Mouse (Mus musculus): ENCODE data around the gene Olfr1310. TPM values are rescaled to one million over a fixed set of nuclear protein-coding genes. Genes with fewer than 3 reads are reported as not detected.

Olfr1310 gene
- not detected for total RNA-seq (2023)

DNA sequence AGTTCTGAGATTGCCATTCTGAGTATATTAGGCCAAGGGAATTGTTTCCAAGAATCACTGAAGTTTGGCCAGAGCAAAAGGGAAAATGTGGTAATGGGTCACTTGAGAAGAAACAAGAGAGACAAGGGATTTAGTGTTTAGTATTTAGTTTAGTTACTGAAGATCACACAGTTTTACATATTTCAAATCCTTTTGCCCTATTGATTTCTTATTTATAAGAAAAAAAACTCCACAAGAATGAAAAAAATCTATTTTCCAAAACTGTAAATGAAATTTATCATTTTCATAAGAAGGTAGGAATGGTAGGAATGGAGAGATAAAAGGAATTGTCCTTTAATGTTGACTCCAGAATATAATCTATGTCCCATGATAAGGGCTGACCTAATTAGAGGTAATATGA, at the start of gene Olfr1310:
Gene Olfr1310, minus strand, starts transcription at position 101 of the 400 bp plus-strand sequence.

GRCm38 (mm10) chr2:112050138-112050537, 37.6 kb upstream of the Olfr1310 start, which contains the start of gene Olfr1312:
Gene Olfr1312 (minus strand): TSS chr2:112050238.

DNA sequence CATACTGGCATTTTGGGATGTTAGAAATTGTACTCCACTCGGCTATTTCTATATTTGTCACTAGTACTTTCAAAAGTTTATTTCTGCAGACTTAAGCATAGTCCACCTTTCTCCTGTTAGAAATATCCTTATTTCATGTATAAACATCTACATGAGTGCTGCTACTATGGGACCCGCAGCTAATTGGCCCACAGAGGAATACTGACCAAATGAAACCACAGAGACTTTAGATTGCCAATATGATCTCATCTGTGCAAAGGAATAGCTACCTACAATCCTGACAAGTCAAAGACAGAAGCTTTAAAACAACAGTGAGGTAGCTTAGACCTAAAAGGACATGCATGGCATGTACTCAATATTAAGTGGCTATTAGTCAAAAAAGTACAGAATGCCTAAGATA, 11.8 kb upstream of the Olfr1310 start, which contains the start of gene Olfr1311:
Gene Olfr1311, minus strand, starts transcription at position 101 of the 400 bp plus-strand sequence.

DNA sequence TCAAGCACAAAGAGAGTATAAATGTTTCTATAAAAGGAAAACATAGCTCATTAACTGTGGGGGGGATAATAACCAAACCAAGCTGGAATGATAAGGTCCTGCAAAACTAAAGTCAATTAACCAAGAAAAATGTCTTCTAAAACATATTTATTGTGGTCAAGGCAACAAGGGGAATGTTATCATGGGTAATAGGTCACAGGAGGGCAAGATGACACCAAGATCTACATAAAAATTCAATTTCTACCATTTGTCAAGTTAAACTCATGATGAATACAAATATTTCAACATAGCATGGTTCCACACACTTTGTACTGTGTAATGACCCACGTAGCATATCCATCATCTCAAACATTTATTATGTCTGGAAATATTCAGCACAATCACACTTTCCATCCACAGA, 22.3 kb downstream of the Olfr1310 start, which contains the start of gene Olfr1309:
Gene Olfr1309, minus strand, starts transcription at position 101 of the 400 bp plus-strand sequence.

DNA sequence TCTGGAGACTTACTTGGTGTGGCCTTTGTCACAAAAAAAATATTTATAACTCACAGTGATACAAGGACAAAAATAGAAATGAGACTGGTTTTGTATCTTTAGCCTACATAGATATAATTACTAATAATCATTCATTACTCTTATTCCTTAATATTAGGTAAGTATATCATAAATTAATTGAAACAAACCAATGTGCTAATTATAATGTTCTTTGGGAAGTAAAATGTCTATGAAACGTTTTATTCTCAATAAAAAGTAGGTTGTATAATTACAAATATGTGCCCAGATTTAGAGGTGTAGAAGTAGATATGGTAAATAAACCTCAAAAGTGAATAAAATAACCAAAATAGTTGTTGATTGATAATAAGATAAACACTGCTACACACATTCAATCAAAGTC, 47.7 kb downstream of the Olfr1310 start, which contains the start of gene Olfr1308:
Gene Olfr1308, minus strand, starts transcription at position 101 of the 400 bp plus-strand sequence.

Other genes with a start within 250 kb of the Olfr1310 start
- gene Olfr1302, start 235.3 kb downstream of the Olfr1310 start, total RNA-seq (2023): not detected
- not detected for gene Olfr1303, start 192.4 kb downstream of the Olfr1310 start, total RNA-seq (2023)
- gene Olfr1305, start 135.6 kb downstream of the Olfr1310 start, total RNA-seq (2023): not detected
- not detected for gene Olfr1306, start 96.4 kb downstream of the Olfr1310 start, total RNA-seq (2023)
- gene Olfr1307, start 63.3 kb downstream of the Olfr1310 start, total RNA-seq (2023): 0.06 TPM
- not detected for gene Olfr1308, start 47.8 kb downstream of the Olfr1310 start, total RNA-seq (2023)
- not detected for gene Olfr1309, start 22.4 kb downstream of the Olfr1310 start, total RNA-seq (2023)
- gene Olfr1311, start 11.7 kb upstream of the Olfr1310 start, total RNA-seq (2023): not detected
- not detected for gene Olfr1312, start 37.5 kb upstream of the Olfr1310 start, total RNA-seq (2023)
- gene Olfr1313, start 65.1 kb upstream of the Olfr1310 start, total RNA-seq (2023): not detected
- gene Olfr1314, start 84.1 kb upstream of the Olfr1310 start, total RNA-seq (2023): not detected
- gene Olfr1315-ps1, start 102.7 kb upstream of the Olfr1310 start, total RNA-seq (2023): not detected
- gene Olfr1316, start 122.3 kb upstream of the Olfr1310 start, total RNA-seq (2023): not detected
- not detected for gene Olfr1317, start 127.6 kb upstream of the Olfr1310 start, total RNA-seq (2023)
- gene Olfr1318, start 141.5 kb upstream of the Olfr1310 start, total RNA-seq (2023): not detected
- gene Lpcat4, start 226.8 kb upstream of the Olfr1310 start, total RNA-seq (2023): 43.4 TPM
- gene Nutm1, start 246.6 kb upstream of the Olfr1310 start, total RNA-seq (2023): not detected
- gene Nop10, start 249.2 kb upstream of the Olfr1310 start, total RNA-seq (2023): 66.9 TPM